Mouse (Mus musculus) testis, adult 2 months (tissue): ENCODE measurements around the gene Prr3.

Source experiments
- CTCF ChIP-seq: fragments of 200-500 bp; IDR thresholded peaks from 2 replicates; pipeline ENCODE4 v1.5.1; 2012; ENCODE audit warnings: low read depth, mild to moderate bottlenecking, inconsistent platforms, low read length, moderate library complexity; ENCODE audit not compliant: control insufficient read depth, insufficient read depth, insufficient replicate concordance
- POLR2A ChIP-seq: fragments of 200-500 bp; IDR thresholded peaks from 2 replicates; pipeline ENCODE4 v1.6.1; 2012; ENCODE audit warnings: low read depth, mild to moderate bottlenecking, inconsistent platforms, low read length, moderate library complexity; ENCODE audit not compliant: control insufficient read depth

GRCm38 (mm10) chr17:36025197-36025596 lies 45.2 kb upstream of the Prr3 start:
- TF ChIP-seq CTCF (no peak), POLR2A (no peak)
